Mouse (Mus musculus) myocyte (in vitro differentiated cells): Measurements from ENCODE around the gene Acap1. TPM values are rescaled to one million over a fixed set of nuclear protein-coding genes. Genes with fewer than 3 reads are reported as not detected.

ENCODE experiments used
- H3K27me3 ChIP-seq: one replicate; pipeline ENCODE4 v1.6.1; 2011; ENCODE audit not compliant: control insufficient read depth, insufficient read depth, insufficient read length
- H3K36me3 ChIP-seq: one replicate; pipeline ENCODE4 v1.6.1; 2011; ENCODE audit not compliant: control insufficient read depth, insufficient read depth
- H3K4me2 ChIP-seq: one replicate; pipeline ENCODE4 v1.6.1; 2011; ENCODE audit warnings: low read depth, control low read depth
- H3K4me3 ChIP-seq: one replicate; pipeline ENCODE4 v1.5.1; 2011; ENCODE audit warnings: mild to moderate bottlenecking, control low read depth, moderate library complexity
- H3K79me2 ChIP-seq: one replicate; pipeline ENCODE4 v1.6.1; 2011; ENCODE audit not compliant: control insufficient read depth, insufficient read depth
- H3ac ChIP-seq: one replicate; pipeline ENCODE4 v1.6.1; 2011; ENCODE audit not compliant: control insufficient read depth, insufficient read length
- CEBPB ChIP-seq: IDR thresholded peaks from 2 replicates; pipeline ENCODE4 v1.6.1; 2011; ENCODE audit warnings: mild to moderate bottlenecking, moderate library complexity; ENCODE audit not compliant: poor library complexity, insufficient read depth, severe bottlenecking
- E2F4 ChIP-seq: IDR thresholded peaks from one replicate; pipeline ENCODE4 v1.6.1; 2011; ENCODE audit warnings: mild to moderate bottlenecking, control low read depth, moderate library complexity; ENCODE audit not compliant: insufficient read depth
- MAX ChIP-seq: IDR thresholded peaks from one replicate; pipeline ENCODE4 v1.6.1; 2011; ENCODE audit warnings: low read depth, mild to moderate bottlenecking, control low read depth
- MYOD1 ChIP-seq, 3 experiments: IDR thresholded peaks; one replicate each; pipeline ENCODE4 v1.6.1; 2011; ENCODE audit warnings: control low read depth in 2 of 3, low read depth in 2 of 3, mild to moderate bottlenecking in 2 of 3, moderate library complexity in 1 of 3; ENCODE audit not compliant: insufficient read length in 2 of 3, control insufficient read depth in 1 of 3
- MYOG ChIP-seq, 3 experiments: IDR thresholded peaks; one replicate each; pipeline ENCODE4 v1.6.1; 2011; ENCODE audit warnings: control low read depth in 2 of 3, low read depth in 2 of 3, mild to moderate bottlenecking in 2 of 3; ENCODE audit not compliant: insufficient read length in 2 of 3, control insufficient read depth in 1 of 3, insufficient read depth in 1 of 3
- POLR2A ChIP-seq: IDR thresholded peaks from one replicate; pipeline ENCODE4 v1.6.1; 2011; ENCODE audit warnings: low read depth, mild to moderate bottlenecking, control low read depth, moderate library complexity; ENCODE audit not compliant: insufficient read length
- POLR2AphosphoS2 ChIP-seq: IDR thresholded peaks from one replicate; pipeline ENCODE4 v1.6.1; 2011; ENCODE audit warnings: low read depth, control low read depth; ENCODE audit not compliant: insufficient read length
- REST ChIP-seq: IDR thresholded peaks from one replicate; pipeline ENCODE4 v1.6.1; 2011; ENCODE audit warnings: mild to moderate bottlenecking, control low read depth, moderate library complexity; ENCODE audit not compliant: insufficient read depth, insufficient read length
- SRF ChIP-seq: IDR thresholded peaks from one replicate; pipeline ENCODE4 v1.6.1; 2011; ENCODE audit warnings: low read depth; ENCODE audit not compliant: control insufficient read depth, insufficient read length
- TCF12 ChIP-seq: IDR thresholded peaks from one replicate; pipeline ENCODE4 v1.6.1; 2011; ENCODE audit warnings: mild to moderate bottlenecking, control low read depth; ENCODE audit not compliant: poor library complexity, insufficient read depth, severe bottlenecking
- TCF3 ChIP-seq: IDR thresholded peaks from one replicate; pipeline ENCODE4 v1.6.1; 2011; ENCODE audit warnings: low read depth, control low read depth; ENCODE audit not compliant: insufficient read length
- USF1 ChIP-seq: IDR thresholded peaks from one replicate; pipeline ENCODE4 v1.6.1; 2011; ENCODE audit warnings: low read depth, mild to moderate bottlenecking, control low read depth, moderate library complexity
- polyA plus RNA-seq: library from polyadenylated mRNA; unstranded; fragments of >200 nt; fragmentation: generic; extraction: Trizol; gene quantifications from one replicate; pipeline ENCODE4 v1.2.1, GENCODE M21; 2012; ENCODE audit warnings: missing spikeins

Acap1 gene
- polyA plus RNA-seq, 1 experiment, result 1.4 TPM

GRCm38 (mm10) chr11:69913554-69914371 lies 18.4 kb upstream of the Acap1 start, which contains the start of gene Gps2:
Gene Gps2 (plus strand): TSS chr11:69913888.
- TF ChIP-seq POLR2A (peak; percentile 57), SRF (no peak), TCF3 (no peak), POLR2AphosphoS2 (peak; percentile 79), MAX (no peak), USF1 (no peak), E2F4 (peak; percentile 75), MYOG (IDR thresholded peaks at IDR 0.05; ENCODE audit: control insufficient read depth in 1 of 3, insufficient read depth in 1 of 3, insufficient read length in 2 of 3, low read depth in 2 of 3) (peak in 1 of 3 experiments; percentile 2), TCF12 (no peak), MYOD1 (IDR thresholded peaks at IDR 0.05; ENCODE audit: control insufficient read depth in 1 of 3, insufficient read length in 2 of 3, low read depth in 2 of 3) (no peak)
- Histone ChIP-seq H3K36me3 (peaks cover 58% of the 10 kb centered on the region), H3K4me3 (peak within 1 kb of the TSS; percentile 50), H3K79me2 (peaks cover 39% of the 10 kb centered on the region), H3K4me2 (peak within 1 kb of the TSS; percentile 79), H3ac (peak within 1 kb of the TSS; percentile 69), H3K27me3 (no peaks in the 10 kb centered on the region)

GRCm38 (mm10) chr11:69912716-69913530 lies 17.6 kb upstream of the Acap1 start:
- H3K79me2 ChIP-seq, result peaks cover 31% of the 10 kb centered on the region
- H3K36me3 ChIP-seq, result peaks cover 55% of the 10 kb centered on the region
- peak overlapping the region; percentile 79 for H3K4me2 ChIP-seq
- H3K4me3 ChIP-seq, result peak overlapping the region; percentile 50
- no peaks in the 10 kb centered on the region for H3K27me3 ChIP-seq
- no peak overlapping the region for H3ac ChIP-seq
- TF ChIP-seq TCF12 (no peak), MYOD1 (IDR thresholded peaks at IDR 0.05; ENCODE audit: control insufficient read depth in 1 of 3, insufficient read length in 2 of 3, low read depth in 2 of 3) (no peak), POLR2A (no peak), E2F4 (no peak), MAX (no peak), SRF (no peak), MYOG (IDR thresholded peaks at IDR 0.05; ENCODE audit: control insufficient read depth in 1 of 3, insufficient read depth in 1 of 3, insufficient read length in 2 of 3, low read depth in 2 of 3) (no peak), TCF3 (no peak), REST (no peak), USF1 (no peak), CEBPB (no peak), POLR2AphosphoS2 (no peak)

GRCm38 (mm10) chr11:69911701-69912100 lies 16.4 kb upstream of the Acap1 start:
- TF ChIP-seq MYOG (IDR thresholded peaks at IDR 0.05; ENCODE audit: control insufficient read depth in 1 of 3, insufficient read depth in 1 of 3, insufficient read length in 2 of 3, low read depth in 2 of 3) (no peak), REST (no peak), SRF (no peak), TCF12 (no peak)
- Histone ChIP-seq H3K79me2 (peaks cover 19% of the 10 kb centered on the region), H3ac (no peak overlapping the region), H3K27me3 (no peaks in the 10 kb centered on the region), H3K4me3 (no peak overlapping the region), H3K36me3 (peaks cover 55% of the 10 kb centered on the region), H3K4me2 (no peak overlapping the region)

GRCm38 (mm10) chr11:69910781-69911560 lies 15.6 kb upstream of the Acap1 start:
- peaks cover 12% of the 10 kb centered on the region for H3K79me2 ChIP-seq
- H3ac ChIP-seq, result no peak overlapping the region
- no peak overlapping the region for H3K4me3 ChIP-seq
- H3K36me3 ChIP-seq, result peaks cover 52% of the 10 kb centered on the region
- no peak overlapping the region for H3K4me2 ChIP-seq
- no peaks in the 10 kb centered on the region for H3K27me3 ChIP-seq
- no peak for TF ChIP-seq MAX
